In genomic region chr8:46842676-46843181, GRCm38 (mm10) we compare ENCODE assay signal across 8 mouse cellular contexts.
DNase-seq lines count a peak whose midpoint lies in the region; ATAC-seq lines count a peak whose summit lies in the region.

No protein-coding gene starts in this region.

- H3K4me1 ChIP-seq in heart, embryonic 15.5 days (replicated peaks) = peaks cover 26% of the 10 kb centered on the region
- no peaks in the 10 kb centered on the region for H3K4me1 ChIP-seq in midbrain, embryonic 14.5 days (ENCODE audit: control insufficient read depth, insufficient read depth, low read length)

- H3K9ac ChIP-seq in heart, embryonic 15.5 days = no peak overlapping the region
- H3K9ac ChIP-seq in midbrain, embryonic 14.5 days (replicated peaks; ENCODE audit: low read length) = no peak overlapping the region

- H3K4me2 ChIP-seq in heart, embryonic 15.5 days = no peak overlapping the region
- no peak overlapping the region for H3K4me2 ChIP-seq in midbrain, embryonic 14.5 days (ENCODE audit: low read length)

- 52% methylated on average over 5 of the region's 5 CpGs for WGBS in heart, embryonic 15.5 days
- 73% methylated on average over 5 of the region's 5 CpGs for WGBS in midbrain, embryonic 14.5 days

- intact Hi-C loops in left cerebral cortex, postnatal 14 days (cut with DNase I) = no loop called here
- intact Hi-C loops in left cerebral cortex, postnatal 4 days (cut with DNase I) = no loop called here

- 0 out of 2 replicates have a peak, but pooled peaks have one; percentile 59 for ATAC-seq in heart, embryonic 15.5 days (replicated peaks; ENCODE audit: insufficient number of reproducible peaks, insufficient read depth, low FRiP score, low read depth)
- ATAC-seq in midbrain, embryonic 14.5 days (ENCODE audit: low FRiP score, low TSS enrichment) = no peak

- peaks cover 34% of the 10 kb centered on the region for H3K36me3 ChIP-seq in heart, embryonic 15.5 days
- H3K36me3 ChIP-seq in midbrain, embryonic 14.5 days (ENCODE audit: control insufficient read depth, insufficient read depth, low read length) = no peaks in the 10 kb centered on the region

- no peak overlapping the region for H3K4me3 ChIP-seq in heart, embryonic 15.5 days
- H3K4me3 ChIP-seq in midbrain, embryonic 14.5 days (replicated peaks; ENCODE audit: low read depth, low read length) = no peak overlapping the region

- peak; percentile 48 to 49 for DNase-seq in left cerebral cortex, postnatal 14 days (ENCODE audit: low spot score in 2 of 2)
- no peak for DNase-seq in left cerebral cortex, postnatal 4 days
- DNase-seq in brain, adult 2 months (ENCODE audit: low read depth, low spot score) = peak; percentile 65
- DNase-seq in liver = peak; percentile 6
- peak; percentile 12 for DNase-seq in ovary, postnatal 10 days (ENCODE audit: low spot score)
- no peak for DNase-seq in thymus, postnatal 14 days
- no peak for DNase-seq in midbrain, embryonic 14.5 days

- peak overlapping the region; percentile 78 for H3K27ac ChIP-seq in heart, embryonic 15.5 days
- no peak overlapping the region for H3K27ac ChIP-seq in midbrain, embryonic 14.5 days (replicated peaks; ENCODE audit: low read depth, low read length)

- H3K9me3 ChIP-seq in heart, embryonic 15.5 days (replicated peaks) = no peaks in the 10 kb centered on the region
- no peaks in the 10 kb centered on the region for H3K9me3 ChIP-seq in midbrain, embryonic 14.5 days (ENCODE audit: control insufficient read depth, low read length)

- no peaks in the 10 kb centered on the region for H3K27me3 ChIP-seq in heart, embryonic 15.5 days
- no peaks in the 10 kb centered on the region for H3K27me3 ChIP-seq in midbrain, embryonic 14.5 days (ENCODE audit: control insufficient read depth, insufficient read depth, low read length)

Comparison
In these comparisons a context has a peak if more than half of its experiments do, and no peak if none do; other contexts are left out.
1. DNase-seq: peak in left cerebral cortex, postnatal 14 days (2 of 2), brain, adult 2 months (single experiment), liver (single experiment) and ovary, postnatal 10 days (single experiment); none in left cerebral cortex, postnatal 4 days (single experiment), thymus, postnatal 14 days (single experiment) and midbrain, embryonic 14.5 days (single experiment).